Mouse (Mus musculus): ENCODE results near the gene Slc34a3.

DNA sequence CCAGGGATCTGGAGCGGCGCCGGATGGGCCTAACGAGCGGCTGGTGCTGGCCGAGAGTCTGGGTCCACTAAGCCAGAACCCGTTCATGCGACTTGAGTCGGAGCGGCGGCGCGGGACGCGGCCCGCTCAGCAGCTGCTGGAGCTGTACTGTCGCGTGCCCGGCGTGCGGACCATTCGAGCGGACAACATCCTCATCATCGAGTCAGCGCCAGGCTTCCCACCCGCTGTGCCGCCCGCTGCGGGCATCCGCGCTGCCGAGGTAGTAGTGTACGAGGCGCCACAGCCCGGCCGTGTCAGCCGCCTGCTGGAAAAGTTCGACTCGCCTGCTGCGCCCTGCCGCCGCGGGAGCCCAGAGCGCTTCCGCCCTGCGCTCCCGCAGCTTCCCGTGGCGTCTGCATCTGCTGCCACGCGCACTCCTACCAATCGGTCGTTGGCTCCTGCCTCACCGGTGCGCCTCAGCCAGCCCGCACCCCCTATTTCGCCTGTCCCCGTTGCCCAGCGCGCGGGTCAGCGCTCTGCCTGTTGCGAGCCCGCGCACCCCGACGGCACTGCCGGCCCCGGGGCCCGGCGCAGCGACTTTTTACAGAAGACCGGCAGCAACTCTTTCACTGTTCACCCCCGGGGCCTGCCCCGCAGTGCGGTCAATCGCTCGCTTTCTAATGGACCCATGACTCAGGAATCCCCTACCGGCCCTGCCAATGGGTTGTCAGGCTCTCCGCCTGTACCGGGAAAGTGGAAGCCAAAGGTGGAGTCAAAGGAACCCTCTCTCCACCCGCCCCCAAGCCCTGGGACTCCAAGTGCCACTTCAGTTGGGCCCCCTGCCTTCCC lies 28.8 kb upstream of the Slc34a3 start:
- TF ChIP-seq CTCF (IDR thresholded peaks at IDR 0.05; ENCODE audit: borderline replicate concordance, insufficient read depth, low read length), result no peak
- no peak for TF ChIP-seq POLR2A (IDR thresholded peaks at IDR 0.05; ENCODE audit: low read depth, low read length)
